Mouse (Mus musculus) spleen, adult 2 months (tissue): Measurements from ENCODE around the gene Itm2b. TPM values are rescaled to one million over a fixed set of nuclear protein-coding genes. Genes with fewer than 3 reads are reported as not detected.

Experiments used
- DNase-seq, 2 experiments: peaks; one replicate each; pipeline versions ENCODE4 v3.0.0 to v3.0.0-alpha.2; 2012 to 2021; ENCODE audit warnings: low spot score in 2 of 2, low read depth in 1 of 2
- H3K27ac ChIP-seq: fragments of 200-500 bp; 2 replicates; pipeline ENCODE4 v1.5.1; 2012; ENCODE audit warnings: low read length, inconsistent platforms; ENCODE audit not compliant: insufficient read depth
- H3K27me3 ChIP-seq: fragments of 200-500 bp; 2 replicates; pipeline ENCODE4 v1.6.1; 2012; ENCODE audit warnings: mild to moderate bottlenecking, moderate library complexity, low read length, inconsistent platforms; ENCODE audit not compliant: control insufficient read depth, insufficient read depth
- H3K36me3 ChIP-seq: fragments of 200-500 bp; 2 replicates; pipeline ENCODE4 v1.6.1; 2012; ENCODE audit warnings: mild to moderate bottlenecking, low read length, inconsistent platforms; ENCODE audit not compliant: control insufficient read depth, insufficient read depth
- H3K4me1 ChIP-seq: fragments of 200-500 bp; 2 replicates; pipeline ENCODE4 v1.6.1; 2011; ENCODE audit warnings: inconsistent platforms; ENCODE audit not compliant: control insufficient read depth, insufficient read depth, insufficient read length
- H3K4me3 ChIP-seq: fragments of 200-500 bp; 2 replicates; pipeline ENCODE4 v1.5.1; 2011; ENCODE audit warnings: mild to moderate bottlenecking, inconsistent platforms; ENCODE audit not compliant: insufficient read depth, insufficient read length; ENCODE audit errors: extremely low read depth
- CTCF ChIP-seq: fragments of 200-500 bp; IDR thresholded peaks from 2 replicates; pipeline ENCODE4 v1.5.1; 2011; ENCODE audit warnings: mild to moderate bottlenecking, inconsistent platforms; ENCODE audit not compliant: insufficient read depth, insufficient read length, insufficient replicate concordance; ENCODE audit errors: extremely low read depth
- POLR2A ChIP-seq: fragments of 200-500 bp; IDR thresholded peaks from 2 replicates; pipeline ENCODE4 v1.6.1; 2011; ENCODE audit warnings: low read depth, low read length, inconsistent platforms
- WGBS: fragments of 180-500 bp; shearing (Covaris S2); methylation state at CpG from one replicate; pipeline ENCODE4 v1.1.7; 2018; 5-methylcytosine and 5-hydroxymethylcytosine counted together
- polyA plus RNA-seq: library from polyadenylated mRNA; depleted of rRNA; stranded (reverse); fragments of >200 nt; gene quantifications from 2 replicates; pipeline ENCODE4 v1.2.3, GENCODE M21; 2012; rRNA removed

Gene Itm2b
- polyA plus RNA-seq: 567 and 602 TPM in 2 replicates

DNA sequence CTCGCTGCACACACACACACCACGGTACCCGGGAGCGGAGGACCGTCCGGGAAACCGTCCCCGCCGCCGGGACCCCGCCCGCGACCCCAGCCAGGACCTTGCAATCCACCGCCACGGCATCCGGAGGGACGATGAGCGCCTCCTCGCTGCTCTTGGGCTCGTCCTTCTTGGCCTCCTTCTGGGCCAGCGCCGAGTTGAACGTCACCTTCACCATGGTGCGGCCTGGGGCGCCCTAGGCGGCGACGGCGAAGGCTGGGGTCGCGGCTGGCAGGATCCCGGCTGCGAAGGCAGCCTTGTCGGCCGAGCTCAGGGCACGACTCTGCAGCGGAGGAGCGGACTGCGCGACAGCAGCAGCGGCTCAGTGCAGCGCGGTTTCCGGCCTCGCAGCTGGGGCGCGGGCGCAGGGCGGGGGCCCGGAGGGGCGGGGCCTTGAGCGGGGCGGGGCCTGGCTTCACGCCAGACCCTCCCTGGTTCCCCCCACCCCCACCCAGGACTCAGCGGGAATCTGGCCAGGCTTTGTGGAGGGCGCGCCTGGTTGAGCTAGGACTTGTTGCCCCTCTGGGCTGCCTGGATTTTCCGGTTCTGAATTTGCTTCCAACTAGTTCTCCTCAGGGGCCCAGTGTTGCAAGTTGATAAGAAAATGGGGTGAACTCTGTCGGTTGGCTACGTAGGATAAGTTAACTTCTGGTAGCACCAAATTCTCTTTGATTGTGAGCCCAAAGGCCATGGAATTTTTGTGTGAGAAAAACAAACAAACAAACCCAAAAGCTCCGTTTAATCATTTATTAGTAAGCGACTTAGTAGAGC, at the start of gene Itm2b:
TSS of gene Itm2b (minus strand) at position 377 of the 807 bp plus-strand sequence.
- peak; percentile 49 to 82 for DNase-seq
- WGBS: 2% methylated on average over 59 of the region's 62 CpGs
- Histone ChIP-seq H3K36me3 (peaks cover 5% of the 10 kb centered on the region), H3K4me1 (peaks cover 19% of the 10 kb centered on the region), H3K27me3 (no peaks in the 10 kb centered on the region), H3K27ac (peak within 1 kb of the TSS; percentile 99), H3K4me3 (peak within 1 kb of the TSS; percentile 94)
- TF ChIP-seq CTCF (no peak), POLR2A (peak; percentile 98)

- no peak for DNase-seq
- WGBS: 34% methylated on average over 6 of the region's 6 CpGs
- H3K36me3 ChIP-seq: no peaks in the 10 kb centered on the region
- TF ChIP-seq POLR2A: no peak
- no peak for TF ChIP-seq CTCF
- 0 out of 2 replicates have a peak overlapping the region, but pooled peaks have one; percentile 22 for H3K27ac ChIP-seq
- no peaks in the 10 kb centered on the region for H3K27me3 ChIP-seq
- peaks cover 5% of the 10 kb centered on the region; the same call in 1 of the 2 replicates for H3K4me1 ChIP-seq
- H3K4me3 ChIP-seq: no peak overlapping the region
Measured at GRCm38 (mm10) chr14:73433487-73433886, 48.4 kb upstream of the Itm2b start.

DNA sequence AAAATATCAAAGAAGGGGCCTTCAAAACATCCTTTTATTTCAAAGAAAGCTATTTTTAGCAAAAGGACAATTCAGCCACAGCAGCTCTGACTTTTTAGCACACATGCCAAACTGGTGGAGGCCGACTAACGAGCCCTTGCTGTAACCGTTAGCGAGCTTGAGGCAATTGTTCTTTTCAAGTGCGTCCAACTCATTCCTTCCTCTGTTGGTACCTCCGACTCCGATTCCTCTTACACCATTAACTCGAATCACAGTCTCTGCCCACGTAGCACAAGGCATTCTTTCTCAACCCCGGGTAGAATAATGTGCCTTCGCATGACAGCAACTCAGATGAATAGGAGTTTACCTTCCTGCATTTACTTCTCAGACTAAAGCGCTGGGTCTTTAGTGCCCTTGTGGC, 45.5 kb upstream of the Itm2b start:
- Histone ChIP-seq H3K27ac (no peak overlapping the region), H3K4me3 (no peak overlapping the region), H3K36me3 (no peaks in the 10 kb centered on the region), H3K4me1 (peaks cover 5% of the 10 kb centered on the region; the same call in 1 of the 2 replicates), H3K27me3 (no peaks in the 10 kb centered on the region)
- TF ChIP-seq POLR2A (no peak), CTCF (no peak)
- 70% methylated on average over 12 of the region's 12 CpGs for WGBS
- DNase-seq: no peak

- H3K27ac ChIP-seq: no peak overlapping the region
- H3K4me3 ChIP-seq: no peak overlapping the region
- DNase-seq: no peak
- no peaks in the 10 kb centered on the region for H3K4me1 ChIP-seq
- no peaks in the 10 kb centered on the region for H3K27me3 ChIP-seq
- H3K36me3 ChIP-seq: no peaks in the 10 kb centered on the region
- WGBS: 79% methylated on average over 2 of the region's 2 CpGs
- TF ChIP-seq POLR2A (no peak), CTCF (no peak)
Measured at GRCm38 (mm10) chr14:73425571-73426041, 40.5 kb upstream of the Itm2b start.

- TF ChIP-seq CTCF: no peak
- no peak for TF ChIP-seq POLR2A
- H3K4me1 ChIP-seq: no peaks in the 10 kb centered on the region
- H3K4me3 ChIP-seq: no peak overlapping the region
- no peaks in the 10 kb centered on the region for H3K27me3 ChIP-seq
- no peak for DNase-seq
- no peak overlapping the region for H3K27ac ChIP-seq
- WGBS: 86% methylated on average over 6 of the region's 6 CpGs
- no peaks in the 10 kb centered on the region for H3K36me3 ChIP-seq
Measured at GRCm38 (mm10) chr14:73424961-73425360, 39.9 kb upstream of the Itm2b start.

DNA sequence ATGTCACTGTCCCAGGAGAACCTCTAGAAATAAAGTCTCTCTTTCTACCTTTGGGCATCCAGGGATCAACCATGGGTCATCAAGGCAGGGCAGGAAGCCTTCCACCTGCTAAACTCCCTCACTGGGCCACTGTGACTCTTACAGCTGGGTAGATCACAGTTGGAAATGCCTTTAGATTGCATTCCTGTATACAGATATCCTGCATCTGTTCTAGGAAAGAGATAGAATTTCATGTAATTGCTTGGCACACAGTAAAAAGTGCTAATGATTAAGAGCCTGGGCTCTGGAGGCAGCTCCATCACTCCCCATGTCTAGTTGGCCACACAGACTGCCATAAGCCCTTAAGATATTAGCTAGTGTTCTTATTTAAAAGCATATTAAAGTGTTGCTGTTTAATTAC, 38.5 kb upstream of the Itm2b start:
- DNase-seq: no peak
- H3K36me3 ChIP-seq: no peaks in the 10 kb centered on the region

DNA sequence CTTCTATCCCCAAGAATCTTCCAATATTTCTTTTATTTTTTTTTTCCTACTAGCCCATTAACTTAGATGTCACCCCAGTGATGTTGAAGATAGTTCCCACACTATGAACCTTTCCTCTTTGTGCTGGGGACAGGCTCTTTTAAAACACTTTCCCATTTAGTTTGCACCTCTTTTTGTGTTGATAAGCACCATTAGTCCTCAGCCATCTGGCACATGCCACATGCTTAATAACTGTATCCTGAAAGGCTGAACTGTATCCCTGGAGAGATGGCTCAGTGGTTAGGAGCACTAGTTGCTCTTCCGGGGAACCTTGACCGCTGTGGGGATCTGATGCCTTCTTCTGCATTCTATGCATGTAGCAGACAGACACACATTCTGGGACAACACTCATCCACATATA, 37.5 kb upstream of the Itm2b start:
- Histone ChIP-seq H3K27me3 (no peaks in the 10 kb centered on the region), H3K4me3 (no peak overlapping the region), H3K4me1 (no peaks in the 10 kb centered on the region), H3K27ac (no peak overlapping the region), H3K36me3 (no peaks in the 10 kb centered on the region)
- WGBS: 100% methylated on average over 2 of the region's 2 CpGs
- DNase-seq: no peak
- TF ChIP-seq CTCF: no peak
- no peak for TF ChIP-seq POLR2A

More for the DNA sequence above, 38.5 kb upstream of the Itm2b start:
- TF ChIP-seq CTCF: no peak
- Histone ChIP-seq H3K4me1 (no peaks in the 10 kb centered on the region), H3K27me3 (no peaks in the 10 kb centered on the region), H3K4me3 (no peak overlapping the region), H3K27ac (no peak overlapping the region)
